Mouse (Mus musculus): ENCODE results near the gene Trim14.

- TF ChIP-seq ZNF384 (IDR thresholded peaks at IDR 0.05; ENCODE audit: low read depth, low read length) (no peak), MAFK (IDR thresholded peaks at IDR 0.05; ENCODE audit: insufficient read depth, low read depth, low read length) (no peak), HCFC1 (IDR thresholded peaks at IDR 0.05; ENCODE audit: borderline replicate concordance, insufficient read depth, low read length) (no peak)
Observed at GRCm38 (mm10) chr4:46463130-46463830, 72.7 kb downstream of the Trim14 start.
